Mouse (Mus musculus): ENCODE measurements around the gene Eya2. TPM values are rescaled to one million over a fixed set of nuclear protein-coding genes. Genes with fewer than 3 reads are reported as not detected.

The Eya2 gene
- polyA plus RNA-seq, 1 experiment from 2014 or later = 14.2 TPM

- H3K4me3 ChIP-seq = peak overlapping the region; percentile 57; the same call in 1 of the 2 replicates
- no peaks in the 10 kb centered on the region for H3K36me3 ChIP-seq
- no peaks in the 10 kb centered on the region for H3K9me3 ChIP-seq (replicated peaks)
- H3K27ac ChIP-seq (replicated peaks) = peak overlapping the region; percentile 71; the same call in 1 of the 2 replicates
- 71% methylated on average over 8 of the region's 8 CpGs for WGBS
- peaks cover 57% of the 10 kb centered on the region for H3K27me3 ChIP-seq (ENCODE audit: low read depth, poor library complexity, severe bottlenecking)
- H3K4me1 ChIP-seq = peaks cover 55% of the 10 kb centered on the region
- DNase-seq (ENCODE audit: low spot score) = no peak
These were observed 30.7 kb upstream of the Eya2 start for GRCm38 (mm10) chr2:165564101-165564500.

DNA sequence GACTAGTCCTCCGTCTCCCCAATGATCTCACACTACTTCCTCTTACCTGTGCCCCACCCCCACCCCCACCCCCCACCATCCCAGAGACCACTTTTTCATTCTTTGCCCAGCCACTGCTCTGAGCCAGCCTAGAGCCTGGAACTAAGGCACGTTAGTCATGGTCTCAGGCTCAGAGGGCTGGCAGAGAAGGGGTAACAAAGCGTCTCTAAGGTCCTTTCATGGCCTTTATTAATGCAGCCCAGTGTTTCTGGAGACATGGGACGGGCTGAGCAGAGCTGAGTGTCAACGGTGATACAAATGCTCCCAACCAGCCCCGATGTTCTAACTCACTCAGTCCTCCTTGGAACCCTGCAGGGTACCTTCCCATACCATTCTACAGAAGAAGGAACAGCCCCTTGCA is 30.2 kb upstream of the Eya2 start:
- H3K27me3 ChIP-seq (ENCODE audit: low read depth, poor library complexity, severe bottlenecking) = peaks cover 52% of the 10 kb centered on the region

DNA sequence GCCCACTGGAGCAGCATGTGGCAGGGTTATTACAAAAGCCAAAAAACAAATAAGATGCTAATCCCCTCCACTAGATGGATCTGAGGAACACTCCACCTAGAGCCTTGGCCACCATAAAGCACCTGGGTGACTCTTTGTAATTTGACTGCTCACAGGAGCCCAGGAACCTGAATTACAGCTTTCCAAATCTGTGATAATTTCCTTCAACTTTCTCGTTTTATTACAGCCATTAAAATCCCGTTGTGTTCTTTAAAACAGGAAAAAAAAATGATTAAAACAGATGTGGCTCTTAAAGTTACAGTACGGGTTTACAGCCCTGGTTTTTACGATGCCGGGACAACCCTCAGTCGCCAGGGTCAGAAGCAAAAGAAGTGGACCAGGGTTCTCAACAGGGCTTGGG is 27.9 kb upstream of the Eya2 start:
- H3K9me3 ChIP-seq (replicated peaks) = no peaks in the 10 kb centered on the region
- DNase-seq (ENCODE audit: low spot score) = no peak
- 92% methylated on average over 6 of the region's 6 CpGs for WGBS
- H3K27me3 ChIP-seq (ENCODE audit: low read depth, poor library complexity, severe bottlenecking) = peaks cover 43% of the 10 kb centered on the region
- H3K36me3 ChIP-seq = no peaks in the 10 kb centered on the region
- no peak overlapping the region for H3K27ac ChIP-seq (replicated peaks)
- H3K4me1 ChIP-seq = peaks cover 45% of the 10 kb centered on the region
- no peak overlapping the region for H3K4me3 ChIP-seq

More for the DNA sequence above, 30.2 kb upstream of the Eya2 start:
- peak; percentile 30 for DNase-seq (ENCODE audit: low spot score)
- 32% methylated on average over 6 of the region's 6 CpGs for WGBS
- H3K4me1 ChIP-seq = peaks cover 53% of the 10 kb centered on the region
- no peaks in the 10 kb centered on the region for H3K9me3 ChIP-seq (replicated peaks)
- no peaks in the 10 kb centered on the region for H3K36me3 ChIP-seq
- 0 out of 2 replicates have a peak overlapping the region, but pooled peaks have one; percentile 14 for H3K4me3 ChIP-seq
- H3K27ac ChIP-seq (replicated peaks) = peak overlapping the region; percentile 71

- Histone ChIP-seq H3K9me3 (replicated peaks) (no peaks in the 10 kb centered on the region), H3K4me3 (no peak overlapping the region), H3K27me3 (ENCODE audit: low read depth, poor library complexity, severe bottlenecking) (peaks cover 36% of the 10 kb centered on the region), H3K36me3 (no peaks in the 10 kb centered on the region), H3K4me1 (peaks cover 45% of the 10 kb centered on the region), H3K27ac (replicated peaks) (no peak overlapping the region)
- 86% methylated on average over 9 of the region's 9 CpGs for WGBS
- DNase-seq (ENCODE audit: low spot score) = no peak
These were observed 27.0 kb upstream of the Eya2 start for GRCm38 (mm10) chr2:165567820-165568219.

DNA sequence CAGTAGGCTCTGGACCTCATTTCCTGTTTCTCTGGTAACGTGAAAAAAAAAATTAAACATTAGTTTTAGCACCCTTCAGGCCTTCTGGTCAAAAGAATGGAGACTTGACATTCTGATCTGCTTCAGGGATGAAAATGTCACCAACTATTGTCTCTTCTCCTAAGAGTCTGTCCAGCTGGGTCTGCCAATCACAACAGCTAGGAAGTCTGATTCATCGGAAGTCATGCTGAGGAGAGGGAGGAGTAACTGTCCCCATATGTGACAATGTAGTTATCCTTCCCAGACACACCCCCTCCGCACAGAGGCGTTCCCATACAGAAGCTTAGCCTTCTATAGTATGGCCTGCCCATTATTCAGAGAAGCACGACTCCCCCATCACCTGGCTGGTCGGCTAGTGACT is 25.9 kb upstream of the Eya2 start:
- Histone ChIP-seq H3K27me3 (ENCODE audit: low read depth, poor library complexity, severe bottlenecking) (peaks cover 25% of the 10 kb centered on the region), H3K36me3 (no peaks in the 10 kb centered on the region), H3K27ac (replicated peaks) (no peak overlapping the region), H3K4me1 (peaks cover 35% of the 10 kb centered on the region), H3K9me3 (replicated peaks) (no peaks in the 10 kb centered on the region), H3K4me3 (no peak overlapping the region)
- WGBS = 51% methylated on average over 6 of the region's 6 CpGs
- DNase-seq (ENCODE audit: low spot score) = no peak

DNA sequence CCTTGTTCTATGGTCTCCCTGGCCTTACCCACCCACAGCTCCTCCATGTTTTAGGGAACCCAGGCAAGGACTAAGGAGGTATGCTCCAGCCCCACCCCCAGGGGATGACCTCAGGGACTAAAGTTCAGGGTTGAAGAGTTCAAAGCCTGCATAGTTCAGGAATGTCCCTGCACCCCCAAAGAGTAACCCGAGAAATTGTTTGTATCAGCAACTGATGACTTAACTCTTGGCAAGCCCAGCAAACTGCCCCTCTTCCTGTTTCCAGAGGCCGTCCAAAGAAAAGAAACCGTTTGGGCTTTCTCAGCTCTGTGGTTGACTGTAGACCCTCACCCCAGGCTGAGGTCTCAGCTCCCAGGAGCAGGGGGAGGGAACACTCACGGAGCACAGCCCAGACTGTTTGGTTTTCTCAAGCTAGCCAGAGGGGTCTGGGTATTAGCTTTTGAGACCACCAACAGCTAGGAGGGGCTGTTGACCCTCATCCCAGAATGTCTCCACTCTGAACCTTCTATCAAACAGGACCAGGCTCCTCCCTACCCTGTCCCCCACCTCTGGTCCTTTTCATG is 23.5 kb upstream of the Eya2 start:
- Histone ChIP-seq H3K4me3 (no peak overlapping the region), H3K36me3 (no peaks in the 10 kb centered on the region), H3K27ac (replicated peaks) (no peak overlapping the region), H3K4me1 (peaks cover 15% of the 10 kb centered on the region), H3K27me3 (ENCODE audit: low read depth, poor library complexity, severe bottlenecking) (0 out of 2 replicates have a peak, but pooled peaks cover under 1% of the 10 kb centered on the region), H3K9me3 (replicated peaks) (no peaks in the 10 kb centered on the region)
- 76% methylated on average over 4 of the region's 4 CpGs for WGBS
- DNase-seq (ENCODE audit: low spot score) = no peak

DNA sequence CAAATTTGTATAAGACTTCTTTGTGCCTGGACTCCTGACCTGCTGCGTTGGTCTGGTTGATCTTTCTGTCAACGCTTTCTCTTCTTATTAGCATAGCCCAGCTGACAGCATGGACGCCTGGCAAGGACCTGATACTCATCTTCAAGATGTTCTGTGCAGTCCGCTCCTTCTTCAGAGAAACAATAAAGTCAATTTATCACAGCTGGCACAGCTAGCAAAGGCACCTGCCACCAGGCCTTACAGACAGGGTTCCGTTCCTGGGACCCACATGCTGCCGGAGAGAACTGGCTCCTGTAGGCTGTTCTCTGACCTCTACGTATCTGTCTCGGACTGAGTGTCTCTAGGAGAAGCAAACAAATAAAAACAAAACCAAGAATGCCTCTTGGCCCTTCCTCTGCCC is 11.8 kb upstream of the Eya2 start:
- Histone ChIP-seq H3K27ac (replicated peaks) (peak overlapping the region; percentile 55; the same call in 1 of the 2 replicates), H3K4me1 (0 out of 2 replicates have a peak, but pooled peaks cover 3% of the 10 kb centered on the region)

DNA sequence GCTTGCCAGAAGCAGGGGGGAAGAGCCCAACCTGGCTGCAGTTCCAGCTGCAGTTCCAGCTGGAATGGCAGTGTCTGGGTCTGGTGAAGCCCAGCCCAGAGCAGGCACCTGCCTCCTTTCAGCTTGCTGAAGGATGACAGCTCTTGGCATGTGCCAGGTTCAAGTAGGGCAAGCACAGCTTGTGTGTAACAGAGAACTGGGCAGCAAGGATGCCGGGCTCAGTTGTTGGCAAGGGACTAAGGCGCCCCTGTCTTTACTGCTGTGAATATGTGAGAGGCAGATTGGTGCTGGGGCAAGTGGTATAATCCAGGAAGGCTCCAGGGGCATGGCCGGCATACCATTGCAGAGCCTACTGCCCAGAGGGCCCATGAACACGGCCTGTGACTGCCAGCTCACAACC is 11.3 kb upstream of the Eya2 start:
- Histone ChIP-seq H3K27ac (replicated peaks) (peak overlapping the region; percentile 55; the same call in 1 of the 2 replicates), H3K27me3 (ENCODE audit: low read depth, poor library complexity, severe bottlenecking) (no peaks in the 10 kb centered on the region), H3K4me1 (0 out of 2 replicates have a peak, but pooled peaks cover 3% of the 10 kb centered on the region), H3K9me3 (replicated peaks) (no peaks in the 10 kb centered on the region), H3K36me3 (no peaks in the 10 kb centered on the region), H3K4me3 (no peak overlapping the region)
- 77% methylated on average over 4 of the region's 4 CpGs for WGBS
- no peak for DNase-seq (ENCODE audit: low spot score)

More for the DNA sequence above, 11.8 kb upstream of the Eya2 start:
- Histone ChIP-seq H3K4me3 (no peak overlapping the region), H3K27me3 (ENCODE audit: low read depth, poor library complexity, severe bottlenecking) (no peaks in the 10 kb centered on the region), H3K36me3 (no peaks in the 10 kb centered on the region), H3K9me3 (replicated peaks) (no peaks in the 10 kb centered on the region)
- 85% methylated on average over 8 of the region's 8 CpGs for WGBS
- DNase-seq (ENCODE audit: low spot score) = no peak

- no peaks in the 10 kb centered on the region for H3K9me3 ChIP-seq (replicated peaks)
- H3K36me3 ChIP-seq = no peaks in the 10 kb centered on the region
- no peak overlapping the region for H3K4me3 ChIP-seq
- no peaks in the 10 kb centered on the region for H3K27me3 ChIP-seq (ENCODE audit: low read depth, poor library complexity, severe bottlenecking)
- DNase-seq (ENCODE audit: low spot score) = no peak
- WGBS = 81% methylated on average over 3 of the region's 3 CpGs
- H3K27ac ChIP-seq (replicated peaks) = no peak overlapping the region
- 0 out of 2 replicates have a peak, but pooled peaks cover 3% of the 10 kb centered on the region for H3K4me1 ChIP-seq
These were observed 10.3 kb upstream of the Eya2 start for GRCm38 (mm10) chr2:165584563-165584962.

- no peak for DNase-seq (ENCODE audit: low spot score)
- peaks cover 14% of the 10 kb centered on the region for H3K4me1 ChIP-seq
- no peak overlapping the region for H3K27ac ChIP-seq (replicated peaks)
- no peak overlapping the region for H3K4me3 ChIP-seq
- H3K27me3 ChIP-seq (ENCODE audit: low read depth, poor library complexity, severe bottlenecking) = peaks cover 31% of the 10 kb centered on the region
- WGBS = 90% methylated on average over 16 of the region's 16 CpGs
- H3K36me3 ChIP-seq = no peaks in the 10 kb centered on the region
- 0 out of 2 replicates have a peak, but pooled peaks cover 4% of the 10 kb centered on the region for H3K9me3 ChIP-seq (replicated peaks)
These were observed 4.1 kb upstream of the Eya2 start for GRCm38 (mm10) chr2:165590742-165591141.

DNA sequence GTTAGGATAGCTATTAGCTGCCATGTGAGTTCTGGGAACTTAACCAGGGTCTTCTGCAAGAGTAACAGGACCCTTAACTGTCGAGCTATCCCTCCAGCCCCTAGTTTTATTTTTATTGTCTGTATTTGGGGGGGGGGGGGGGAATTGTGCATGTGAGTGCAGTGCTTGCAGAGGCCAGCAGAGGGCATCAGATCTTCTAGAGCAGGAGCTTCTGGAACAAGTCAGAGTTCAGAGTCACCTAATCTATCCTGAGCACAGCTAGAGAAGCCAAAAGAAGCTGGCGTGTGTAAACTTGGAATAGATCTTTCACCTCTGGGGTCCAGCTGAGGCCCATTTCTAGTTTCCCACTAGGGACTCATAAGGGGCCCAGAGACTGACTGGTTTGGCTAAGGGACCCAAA is 1.1 kb upstream of the Eya2 start:
- Histone ChIP-seq H3K4me3 (no peak overlapping the region), H3K4me1 (peaks cover 43% of the 10 kb centered on the region), H3K27me3 (ENCODE audit: low read depth, poor library complexity, severe bottlenecking) (peaks cover 61% of the 10 kb centered on the region), H3K27ac (replicated peaks) (no peak overlapping the region), H3K9me3 (replicated peaks) (0 out of 2 replicates have a peak, but pooled peaks cover 4% of the 10 kb centered on the region), H3K36me3 (no peaks in the 10 kb centered on the region)
- 93% methylated on average over 2 of the region's 2 CpGs for WGBS
- peak; percentile 21 for DNase-seq (ENCODE audit: low spot score)

- Histone ChIP-seq H3K4me3 (peak overlapping the region; percentile 70), H3K9me3 (replicated peaks) (0 out of 2 replicates have a peak, but pooled peaks cover 4% of the 10 kb centered on the region), H3K27ac (replicated peaks) (peak overlapping the region; percentile 83), H3K4me1 (peaks cover 45% of the 10 kb centered on the region), H3K36me3 (no peaks in the 10 kb centered on the region), H3K27me3 (ENCODE audit: low read depth, poor library complexity, severe bottlenecking) (peaks cover 66% of the 10 kb centered on the region)
- WGBS = 1% methylated on average over 13 of the region's 13 CpGs
- peak; percentile 45 for DNase-seq (ENCODE audit: low spot score)
These were observed 841 bp downstream of the Eya2 start for GRCm38 (mm10) chr2:165595676-165596070.

GRCm38 (mm10) chr2:165596141-165596540 is 1.3 kb downstream of the Eya2 start:
- peak overlapping the region; percentile 70 for H3K4me3 ChIP-seq
- 0 out of 2 replicates have a peak, but pooled peaks cover 4% of the 10 kb centered on the region for H3K9me3 ChIP-seq (replicated peaks)
- DNase-seq (ENCODE audit: low spot score) = peak; percentile 17
- peaks cover 49% of the 10 kb centered on the region for H3K4me1 ChIP-seq
- WGBS = 21% methylated on average over 11 of the region's 11 CpGs
- no peaks in the 10 kb centered on the region for H3K36me3 ChIP-seq
- H3K27ac ChIP-seq (replicated peaks) = no peak overlapping the region
- peaks cover 66% of the 10 kb centered on the region for H3K27me3 ChIP-seq (ENCODE audit: low read depth, poor library complexity, severe bottlenecking)
